Mouse (Mus musculus) right cerebral cortex, adult 18-20 months (tissue): ENCODE measurements at regions not wholly inside any gene's neighbourhood (a gene's known extent, or its start where the extent isn't known, plus 50 kb on each side); places are given as distances from the start of the nearest gene placed in this dataset.

Experiments used
- DNase-seq: peaks from one replicate; pipeline ENCODE4 v3.0.0; 2022; ENCODE audit warnings: mixed read lengths

DNA sequence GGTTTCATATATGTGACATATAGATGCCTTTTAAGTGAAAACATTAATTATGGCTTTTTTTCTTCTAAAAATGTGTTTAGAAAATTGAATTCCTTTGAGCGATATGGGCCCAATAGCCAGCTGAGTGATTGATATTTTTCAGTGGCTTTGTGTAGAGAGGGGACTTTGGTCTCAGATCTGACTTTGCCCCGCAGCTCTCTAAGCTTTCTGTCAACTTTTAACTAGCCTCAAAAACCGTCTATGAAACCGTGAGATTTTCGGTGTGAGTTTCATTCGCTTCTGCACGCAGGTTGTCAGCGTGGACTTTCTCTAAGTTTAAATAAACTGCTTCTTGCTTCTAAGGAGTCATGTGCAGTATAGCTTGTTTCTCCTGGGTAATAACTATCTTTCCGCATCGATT is 467.3 kb downstream of the Etnk1 start:
- DNase-seq = no peak

DNA sequence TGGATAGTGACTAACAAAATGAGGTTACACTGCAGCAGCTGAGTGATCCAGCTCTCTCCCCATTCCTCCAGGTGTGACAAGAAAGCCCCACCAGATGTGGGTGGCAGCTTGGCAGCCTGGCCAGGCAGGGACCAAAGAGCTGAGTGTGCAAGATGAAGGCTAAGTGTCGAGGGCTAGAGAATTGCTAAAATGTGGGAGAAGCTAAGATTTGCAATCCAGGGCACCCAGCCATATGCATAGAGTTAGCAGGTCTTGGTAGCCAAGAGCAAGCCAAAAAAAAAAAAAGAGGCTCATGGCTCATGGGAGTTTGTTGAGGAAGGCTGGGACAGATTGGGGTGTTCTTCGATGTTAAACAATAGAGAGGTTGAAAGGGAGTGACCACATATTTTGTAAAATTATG is 468.0 kb downstream of the Etnk1 start:
- no peak for DNase-seq

DNA sequence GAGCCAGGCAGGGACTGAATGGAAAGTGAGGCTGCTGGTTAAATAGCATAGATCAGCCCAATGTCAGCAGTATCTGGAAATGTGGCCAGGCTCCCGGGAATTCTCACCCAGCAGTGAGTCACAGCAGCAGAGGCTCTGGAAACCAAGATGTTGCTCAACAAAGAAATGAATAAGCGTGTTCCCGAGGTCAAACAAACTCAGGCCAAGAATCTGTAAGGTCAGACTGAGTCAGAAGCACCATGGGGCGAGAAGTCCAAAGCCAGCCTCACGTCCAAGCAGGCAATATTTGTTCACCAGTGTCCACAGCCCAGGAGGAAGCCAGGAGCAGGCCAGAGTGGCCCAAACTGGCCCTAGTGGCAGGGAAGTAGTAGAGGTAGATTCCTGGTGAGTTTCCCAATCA is 473.6 kb downstream of the Etnk1 start:
- DNase-seq = no peak

DNA sequence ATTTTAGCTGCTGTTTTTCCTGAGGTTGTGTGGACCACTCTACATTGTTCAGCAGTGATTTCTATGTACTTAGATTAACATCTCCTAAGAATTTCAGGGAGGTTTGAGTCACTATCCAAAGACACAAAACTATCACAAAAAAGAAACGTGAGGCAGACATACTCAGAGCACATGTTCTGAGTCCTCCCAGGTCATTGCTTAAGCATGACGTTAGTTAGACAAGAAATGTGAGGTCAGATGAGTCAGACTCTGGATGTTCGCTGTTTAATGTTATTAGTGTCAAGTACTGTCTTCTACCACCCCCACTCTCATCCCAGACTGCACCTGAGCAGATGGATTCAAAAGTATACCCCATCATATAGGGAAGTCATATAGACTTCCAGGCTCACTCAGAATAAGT is 475.0 kb downstream of the Etnk1 start:
- no peak for DNase-seq

DNA sequence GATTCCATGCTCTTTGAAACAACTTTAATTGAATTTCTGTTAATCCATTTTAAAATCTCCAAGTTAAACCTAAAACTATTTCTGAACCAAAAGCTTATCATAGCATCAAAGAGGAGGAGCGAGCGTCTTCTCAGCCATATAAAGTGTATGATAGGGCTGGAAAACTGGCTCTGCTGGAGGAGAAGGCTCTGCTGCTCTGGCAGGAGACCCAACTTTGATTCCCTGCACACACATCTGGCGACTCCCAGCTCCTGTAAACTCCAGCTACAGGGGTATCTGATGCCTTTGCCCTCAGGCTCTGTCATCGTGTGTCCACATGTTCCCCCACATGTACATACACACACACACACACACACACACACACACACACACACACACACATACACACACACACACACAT is 479.0 kb downstream of the Etnk1 start:
- DNase-seq = no peak

DNA sequence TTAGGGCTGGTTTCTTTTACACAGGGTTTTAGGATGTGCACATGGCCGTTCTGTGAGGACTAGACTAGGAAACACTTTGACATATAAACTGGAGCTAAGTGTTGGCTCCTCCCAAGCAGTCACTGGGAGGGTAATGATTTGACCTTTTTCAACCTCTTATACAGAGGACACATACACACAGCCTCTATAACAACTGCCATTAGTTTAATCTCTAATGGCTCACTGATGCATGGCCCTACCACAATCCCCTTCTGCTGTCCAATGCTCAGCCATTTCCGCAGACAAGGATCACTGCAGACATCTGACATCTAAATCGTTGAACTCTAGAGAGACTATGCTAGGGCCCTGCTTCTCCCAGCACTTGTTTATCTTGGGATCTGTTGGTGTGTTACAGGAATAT is 481.5 kb downstream of the Etnk1 start:
- no peak for DNase-seq

DNA sequence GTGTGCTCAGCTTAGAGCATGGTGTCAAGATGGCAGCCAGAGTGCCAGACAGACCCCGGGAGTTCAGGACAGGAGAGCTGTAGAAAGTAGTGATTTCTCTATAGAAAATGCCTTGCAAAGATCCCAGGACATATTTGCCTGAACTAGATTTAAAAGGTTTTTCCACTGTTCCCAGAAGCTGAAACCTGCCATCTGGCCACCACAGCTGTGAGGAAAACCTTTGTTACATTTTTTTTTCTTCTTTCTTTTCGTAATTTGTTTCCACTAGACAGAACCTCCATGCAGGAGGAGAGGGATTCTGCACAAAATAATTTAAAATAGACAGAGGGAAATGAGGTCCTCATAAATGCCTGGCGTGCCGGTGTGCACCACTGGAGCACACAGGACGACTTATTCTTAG is 489.6 kb downstream of the Etnk1 start:
- DNase-seq = peak; percentile 28

DNA sequence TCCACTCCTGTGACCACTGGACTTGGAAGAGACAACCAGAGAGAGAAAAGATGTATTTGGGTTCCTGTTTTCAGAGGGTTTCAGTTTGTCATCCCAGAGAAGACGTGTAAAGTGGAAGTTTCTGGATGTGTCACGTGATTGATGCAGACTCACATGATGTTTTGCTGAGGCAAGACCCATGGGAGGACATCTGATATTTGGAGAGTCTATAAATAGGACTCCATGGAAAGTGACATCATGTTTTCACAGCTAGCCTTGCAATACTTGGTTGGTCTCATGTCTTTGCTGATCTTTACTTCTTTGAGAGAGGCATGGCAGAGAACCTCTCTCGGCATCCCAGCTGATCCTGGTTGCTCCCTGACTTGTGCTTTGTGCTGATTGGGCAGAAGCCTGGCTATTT is 493.8 kb downstream of the Etnk1 start:
- no peak for DNase-seq

DNA sequence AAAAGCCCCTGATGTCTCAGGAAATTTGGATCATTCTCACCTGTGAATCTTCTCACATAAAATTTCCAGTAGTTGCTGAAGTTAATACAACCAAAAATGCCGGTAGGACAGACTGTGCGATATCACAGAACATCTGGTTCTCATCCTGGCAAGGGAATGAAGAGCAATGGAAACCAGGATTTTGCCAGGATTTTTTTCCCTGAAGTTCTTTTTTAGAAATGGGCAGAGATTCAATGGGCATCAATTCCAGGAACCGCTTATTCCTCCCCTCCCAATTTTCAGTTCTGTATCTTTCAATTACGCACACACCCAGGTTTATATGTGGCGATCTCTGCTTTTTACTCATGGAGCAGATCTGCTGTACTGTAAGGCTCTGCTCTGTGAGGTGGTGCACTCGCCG is 496.3 kb downstream of the Etnk1 start:
- DNase-seq = no peak

DNA sequence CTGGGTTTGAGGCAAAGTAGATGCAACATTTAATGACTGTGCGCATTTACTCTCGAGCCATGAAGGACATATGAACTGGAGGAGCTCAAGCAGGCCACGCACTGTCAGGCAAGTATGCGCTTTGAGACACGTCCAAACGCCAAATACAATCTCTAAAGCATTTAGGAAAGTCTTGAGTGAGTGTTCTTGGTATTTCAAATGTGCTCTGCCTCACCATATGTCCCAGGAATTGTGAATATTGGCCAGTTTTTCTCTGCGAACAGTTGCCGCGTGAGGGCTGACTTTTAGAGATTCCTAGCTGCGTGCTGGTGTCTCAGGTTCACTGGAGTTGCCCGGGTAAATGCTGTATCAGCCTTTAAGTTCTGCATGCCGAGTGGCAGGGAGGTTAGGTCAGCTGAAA is 498.4 kb downstream of the Etnk1 start:
- peak; percentile 10 for DNase-seq

DNA sequence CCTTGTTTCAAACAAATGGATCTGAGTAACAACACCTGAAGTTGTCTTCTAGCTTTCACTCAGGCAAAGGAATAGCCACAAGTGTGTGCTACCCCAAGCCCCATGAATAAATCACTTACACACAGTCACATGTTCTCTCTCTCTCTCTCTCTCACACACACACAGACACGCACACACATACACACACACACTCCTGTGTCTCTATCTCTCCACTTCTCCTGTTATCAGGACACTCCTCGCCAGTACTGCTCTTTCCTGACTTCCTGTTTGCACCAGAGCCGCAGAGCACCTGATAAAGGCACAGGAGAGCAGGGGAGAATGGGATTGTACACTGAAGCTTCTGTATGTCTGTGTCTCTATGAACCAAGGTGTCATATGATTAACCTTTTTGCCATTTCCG is 501.5 kb downstream of the Etnk1 start:
- no peak for DNase-seq

DNA sequence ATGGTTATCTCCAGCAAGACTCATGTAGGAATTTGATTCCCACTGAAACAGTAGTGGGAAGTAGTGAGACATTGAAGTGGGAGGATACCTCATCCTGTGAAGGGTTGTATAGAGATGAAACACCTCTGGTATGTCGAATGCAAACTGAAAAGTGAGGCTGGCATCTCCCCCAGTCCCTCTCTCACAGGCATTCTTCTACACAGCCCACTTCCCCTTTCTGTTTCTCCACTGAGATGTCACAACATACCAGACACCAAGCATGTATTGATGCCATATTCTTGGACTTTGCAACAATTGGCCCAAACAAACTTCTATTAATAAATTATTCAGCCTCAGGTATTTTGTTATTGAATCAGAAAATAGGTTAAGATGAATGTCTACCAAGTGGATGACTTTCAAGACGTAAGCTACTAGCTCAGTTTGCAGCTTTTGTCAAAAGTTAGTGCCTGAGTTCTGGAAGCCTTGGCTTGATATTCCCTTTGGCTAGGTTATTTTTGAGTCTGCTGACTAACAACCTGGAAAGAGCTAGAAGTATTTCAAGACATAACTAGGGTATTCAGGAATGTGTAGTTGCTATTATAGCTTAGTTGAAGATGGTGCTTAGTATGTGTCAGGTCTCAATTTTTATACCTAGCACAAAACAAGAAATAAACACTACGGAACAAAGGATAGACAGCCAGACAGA is 502.6 kb downstream of the Etnk1 start:
- DNase-seq = no peak

DNA sequence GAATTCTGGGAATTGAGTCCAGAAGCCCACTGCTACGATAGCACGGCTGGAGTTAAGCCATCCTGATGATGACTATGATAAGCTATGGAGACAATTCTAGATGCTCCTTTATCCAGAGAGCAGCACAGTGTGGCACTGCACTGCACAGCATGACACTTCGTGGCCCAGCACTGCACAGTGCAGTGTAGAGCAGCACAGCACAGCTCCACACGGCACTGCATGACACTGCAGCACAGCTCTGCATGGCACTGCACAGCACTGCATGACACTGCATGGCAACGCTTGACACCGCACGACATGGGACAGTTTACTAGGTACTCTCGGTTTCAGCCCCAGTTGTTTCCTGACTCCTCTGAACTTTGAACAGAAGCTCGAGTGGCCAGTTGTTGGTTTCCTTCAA is 523.1 kb downstream of the Etnk1 start:
- no peak for DNase-seq

DNA sequence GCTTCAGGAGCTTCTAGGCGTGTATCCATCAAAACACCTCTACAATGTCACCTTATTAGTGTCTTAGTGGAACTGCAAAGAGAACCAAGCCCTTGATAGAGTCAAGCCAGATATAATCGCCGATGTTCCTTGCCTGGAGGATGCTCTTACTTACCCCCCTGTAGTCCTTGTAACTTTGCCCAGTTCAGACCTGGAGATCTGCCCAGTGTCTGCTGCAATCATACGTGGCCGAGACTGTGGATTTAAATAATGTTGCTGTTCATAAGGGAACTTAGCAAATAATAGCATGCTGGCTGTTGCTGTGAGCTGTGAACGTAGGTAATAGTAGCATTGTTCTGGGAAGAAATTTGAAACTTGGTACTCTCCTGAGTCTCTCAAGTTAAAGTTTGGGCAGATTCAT is 523.8 kb downstream of the Etnk1 start:
- no peak for DNase-seq

DNA sequence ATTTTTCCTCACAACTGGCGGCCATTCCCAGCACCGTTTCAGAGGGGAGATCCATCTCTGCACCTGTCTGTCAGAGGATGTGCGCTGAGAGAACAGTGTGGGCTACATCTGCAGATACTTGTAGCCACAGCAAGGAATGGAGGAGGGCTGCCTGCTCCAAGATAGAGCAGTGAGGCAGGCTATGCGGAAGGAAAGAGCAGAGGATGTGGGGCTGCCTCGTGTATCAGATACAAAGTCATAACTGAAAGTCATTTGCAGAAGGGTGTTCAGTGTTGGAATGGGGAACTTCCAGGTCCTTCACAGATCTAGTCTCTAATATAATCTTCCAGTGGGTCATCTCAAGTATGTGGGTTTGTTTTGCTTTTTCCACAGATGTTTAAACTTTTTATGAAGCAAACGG is 531.0 kb downstream of the Etnk1 start:
- DNase-seq = no peak

DNA sequence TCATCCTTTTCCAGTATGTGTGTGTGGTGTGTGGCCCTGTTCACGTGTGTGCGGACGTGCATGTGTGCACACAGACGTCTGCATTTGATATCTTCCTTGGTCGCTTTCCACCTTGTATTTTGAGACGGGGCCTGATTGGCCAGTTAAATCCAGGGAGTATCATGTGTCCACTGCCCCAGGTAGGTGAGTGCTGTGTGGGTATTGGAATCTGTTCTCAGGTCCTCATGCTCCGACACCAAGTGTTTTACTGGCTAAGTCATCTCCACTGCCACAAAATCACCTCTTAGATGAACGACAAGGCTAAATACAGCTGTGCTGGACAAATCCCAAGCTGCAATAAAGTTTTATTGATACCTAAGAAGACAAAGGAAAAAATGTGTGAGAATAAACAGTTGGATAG is 537.0 kb downstream of the Etnk1 start:
- no peak for DNase-seq

DNA sequence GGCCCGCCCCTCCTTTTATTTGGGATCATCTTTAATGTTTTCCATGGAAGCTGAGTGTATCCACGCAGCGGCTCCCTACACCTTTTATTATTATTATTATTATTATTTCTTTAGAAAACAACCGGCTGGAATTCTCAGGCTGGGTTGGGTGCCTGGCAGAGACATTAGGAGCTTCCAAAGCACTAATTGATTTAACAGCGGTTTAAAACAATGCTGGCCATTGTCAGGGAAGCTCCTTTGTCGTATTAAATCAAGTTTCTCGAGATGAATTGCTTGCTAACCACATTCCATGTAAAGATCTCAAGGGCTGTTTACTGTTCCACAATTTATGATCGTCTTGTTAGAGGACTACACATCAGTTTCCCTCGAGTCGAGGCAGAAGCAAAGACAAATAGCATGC is 539.4 kb downstream of the Etnk1 start:
- DNase-seq = no peak

DNA sequence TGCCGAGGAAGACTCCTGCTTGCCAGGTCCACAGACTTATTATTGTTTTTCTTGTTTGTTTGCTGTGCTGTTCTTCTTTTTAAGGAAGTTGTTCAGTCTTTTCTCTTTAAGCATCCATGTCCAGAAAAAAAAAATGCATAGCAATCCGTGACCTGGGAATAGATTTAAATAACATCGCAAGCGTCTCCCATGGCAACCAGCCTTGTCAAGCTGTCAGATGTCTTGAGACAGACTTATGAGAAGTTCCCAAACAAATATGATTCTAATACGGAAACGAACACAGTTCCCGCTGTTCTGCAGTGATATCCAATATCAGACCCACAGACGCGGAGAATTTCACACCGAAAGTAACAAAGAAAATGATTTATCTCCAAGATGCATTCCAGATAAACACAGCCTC is 547.4 kb downstream of the Etnk1 start:
- no peak for DNase-seq

DNA sequence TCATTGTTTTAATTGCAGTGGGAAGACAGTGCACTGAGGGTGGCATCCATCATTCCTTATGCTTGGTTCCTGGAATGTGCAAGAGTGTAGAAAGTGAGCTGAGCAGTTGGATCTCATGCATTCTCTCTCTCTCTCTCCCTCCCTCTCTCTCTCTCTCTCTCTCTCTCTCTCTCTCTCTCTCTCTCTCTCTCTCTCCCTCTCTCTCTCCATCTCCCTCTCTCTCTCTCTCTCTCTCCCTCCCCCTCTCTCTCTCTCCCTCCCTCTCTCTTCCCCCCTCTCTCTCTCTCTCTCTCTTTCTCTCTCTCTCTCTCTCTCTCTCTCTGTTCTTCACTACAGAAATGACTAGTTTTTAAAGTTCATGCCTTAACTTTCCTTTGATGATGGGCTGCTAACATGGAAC is 583.1 kb downstream of the Etnk1 start:
- no peak for DNase-seq

DNA sequence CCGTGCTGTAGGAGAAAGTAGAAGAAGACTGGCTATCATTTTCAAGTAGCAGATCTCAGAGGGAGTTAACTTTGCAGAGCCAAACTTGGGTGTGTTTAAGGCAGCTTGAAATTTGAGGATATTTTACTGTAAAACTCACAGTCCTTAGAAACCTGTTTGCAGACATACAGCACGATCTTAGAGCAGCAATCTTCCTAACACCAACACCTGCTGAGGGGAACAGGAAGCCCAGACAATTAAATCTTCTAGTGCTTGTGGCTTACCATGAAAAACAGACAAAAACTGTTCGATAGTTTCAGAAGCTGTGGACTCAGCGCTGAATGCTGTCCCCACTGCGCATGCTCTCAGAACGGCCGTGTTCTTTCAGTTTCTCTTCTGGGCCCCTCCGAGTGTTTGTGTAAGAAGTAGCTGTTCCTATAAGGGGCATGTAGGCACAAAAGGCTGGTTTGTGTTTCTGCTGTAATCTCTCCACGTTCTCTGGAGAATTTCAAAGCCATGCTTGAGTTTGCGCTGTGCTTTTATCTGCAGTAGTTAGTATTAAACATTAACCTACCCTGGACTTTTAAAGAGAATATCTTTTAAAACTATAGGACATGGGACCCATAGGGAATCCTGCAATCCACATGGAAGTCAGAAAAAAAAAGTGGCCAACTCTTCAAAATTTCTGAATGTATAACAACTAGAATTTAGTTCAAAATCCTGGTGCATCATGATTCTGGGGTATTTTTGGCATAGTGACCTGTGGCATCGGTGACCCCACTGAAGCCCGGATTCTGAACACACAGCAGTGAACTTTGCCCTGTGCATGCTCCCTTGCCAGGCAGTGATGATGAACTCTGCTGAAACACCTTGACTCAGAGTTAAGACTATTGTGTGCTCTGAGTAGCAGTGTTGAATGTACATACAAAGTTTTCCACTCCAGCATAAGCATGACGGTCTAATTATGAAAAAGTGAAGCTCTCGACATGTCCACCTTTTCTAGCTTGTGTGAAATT is 584.4 kb downstream of the Etnk1 start:
- DNase-seq = no peak

DNA sequence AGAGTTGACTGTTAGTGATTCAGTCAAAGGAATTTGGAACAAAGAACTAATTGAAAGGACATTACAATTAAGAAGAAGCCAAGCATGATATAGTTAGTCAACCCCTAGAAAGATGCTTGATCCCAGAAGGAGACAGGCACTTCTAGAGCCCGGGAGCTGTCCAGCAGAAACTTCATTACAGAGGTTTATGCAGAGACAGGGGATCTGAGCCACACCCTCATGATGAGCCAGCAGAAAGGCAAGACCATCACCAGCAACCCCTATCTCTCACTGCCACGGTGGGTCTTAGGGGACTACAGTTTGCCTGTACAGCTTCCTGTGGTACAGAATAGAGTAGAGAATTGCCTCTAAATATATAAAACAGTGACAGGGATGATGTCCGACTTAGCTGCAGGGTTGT is 590.4 kb downstream of the Etnk1 start:
- DNase-seq = no peak

DNA sequence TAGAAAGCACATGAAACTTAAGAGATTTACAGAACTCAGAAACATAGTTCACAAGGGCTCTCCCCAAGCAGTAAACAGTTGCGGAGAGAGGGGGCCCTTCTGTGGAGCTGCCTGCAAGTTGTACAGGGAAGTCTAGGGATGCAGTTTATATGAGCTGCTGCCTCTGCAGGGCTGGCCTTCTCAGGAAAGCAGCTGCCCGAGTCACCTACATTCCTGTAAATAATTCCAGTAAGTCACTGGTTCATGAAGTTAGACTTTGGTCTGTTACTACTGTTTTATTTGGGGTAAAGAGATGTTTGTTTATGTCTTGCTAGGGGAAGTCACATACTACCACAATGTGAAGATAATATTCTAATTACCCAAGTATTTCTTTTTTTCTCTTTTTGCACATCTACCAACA is 601.1 kb downstream of the Etnk1 start:
- no peak for DNase-seq
